Mouse (Mus musculus) lung, postnatal 36 days (tissue): ENCODE measurements around the gene Gpr155.

Source experiments
- DNase-seq: peaks from one replicate; pipeline ENCODE4 v3.0.0; 2022; ENCODE audit warnings: mixed read lengths

Gene Gpr155

GRCm38 (mm10) chr2:73317426-73317825, 68.9 kb downstream of the Gpr155 start:
- DNase-seq = no peak

GRCm38 (mm10) chr2:73314311-73314710, 72.1 kb downstream of the Gpr155 start:
- no peak for DNase-seq

- DNase-seq = peak; percentile 55
These were observed 73.3 kb downstream of the Gpr155 start for GRCm38 (mm10) chr2:73313117-73313501.

- DNase-seq = peak; percentile 96
These were observed 73.9 kb downstream of the Gpr155 start, which contains the start of the genes Scrn3 and Cir1 for GRCm38 (mm10) chr2:73312152-73313116. TSS of gene Scrn3 (plus strand) at chr2:73312601. TSS of gene Cir1 (minus strand) at chr2:73312701.

GRCm38 (mm10) chr2:73306006-73306405, 80.4 kb downstream of the Gpr155 start:
- DNase-seq = no peak

GRCm38 (mm10) chr2:73304506-73304905, 81.9 kb downstream of the Gpr155 start:
- no peak for DNase-seq

- DNase-seq = no peak
These were observed 83.7 kb downstream of the Gpr155 start for GRCm38 (mm10) chr2:73302722-73303121.

- DNase-seq = no peak
These were observed 84.4 kb downstream of the Gpr155 start for GRCm38 (mm10) chr2:73301979-73302378.

GRCm38 (mm10) chr2:73298841-73299240, 87.5 kb downstream of the Gpr155 start:
- DNase-seq = no peak

- DNase-seq = no peak
These were observed 88.2 kb downstream of the Gpr155 start for GRCm38 (mm10) chr2:73298154-73298553.

GRCm38 (mm10) chr2:73295023-73295422, 91.3 kb downstream of the Gpr155 start:
- DNase-seq = no peak
